Mouse (Mus musculus) kidney, adult 11 months (tissue): ENCODE measurements around the gene Lrg1.
A peak's percentile ranks its signal among the peaks of the same experiment; 100 is the strongest.

Experiments used
- DNase-seq: peaks from one replicate; pipeline ENCODE4 v3.0.0; 2022

Lrg1 gene

DNA sequence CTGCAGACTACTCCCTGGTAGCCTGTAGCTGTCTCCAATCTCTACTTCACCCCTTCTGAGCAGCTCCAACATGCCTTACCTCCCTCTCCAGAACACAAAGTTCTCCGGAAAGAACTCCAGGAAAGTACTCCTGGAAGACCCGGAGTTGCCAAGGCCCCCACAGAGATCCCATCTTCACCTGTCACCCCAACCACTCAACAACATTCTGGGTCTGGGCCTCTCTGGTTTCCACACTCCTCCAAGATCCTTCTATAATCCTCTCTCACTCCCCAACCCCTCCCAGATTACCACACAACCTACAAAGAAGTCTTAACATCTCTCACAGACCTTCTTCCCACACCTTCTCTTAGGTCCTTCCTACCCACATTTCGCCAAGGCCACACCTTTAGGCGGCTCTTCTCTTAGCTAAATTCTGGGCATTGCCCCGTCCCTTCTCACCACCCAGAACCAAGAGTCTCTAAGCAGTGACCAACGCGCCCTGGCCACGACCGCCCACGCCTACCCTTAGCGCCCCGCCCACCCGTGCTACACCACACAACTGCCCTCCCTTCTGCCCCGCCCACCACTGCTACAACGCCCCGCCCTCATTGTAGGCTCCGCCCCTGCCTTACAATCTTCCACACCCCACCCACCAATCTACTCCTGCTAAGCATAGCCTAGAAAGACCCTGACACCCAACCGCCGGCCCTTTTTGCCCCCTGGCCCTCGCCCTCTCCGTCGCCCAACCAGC is 47.5 kb downstream of the Lrg1 start:
- peak; percentile 83 for DNase-seq

DNA sequence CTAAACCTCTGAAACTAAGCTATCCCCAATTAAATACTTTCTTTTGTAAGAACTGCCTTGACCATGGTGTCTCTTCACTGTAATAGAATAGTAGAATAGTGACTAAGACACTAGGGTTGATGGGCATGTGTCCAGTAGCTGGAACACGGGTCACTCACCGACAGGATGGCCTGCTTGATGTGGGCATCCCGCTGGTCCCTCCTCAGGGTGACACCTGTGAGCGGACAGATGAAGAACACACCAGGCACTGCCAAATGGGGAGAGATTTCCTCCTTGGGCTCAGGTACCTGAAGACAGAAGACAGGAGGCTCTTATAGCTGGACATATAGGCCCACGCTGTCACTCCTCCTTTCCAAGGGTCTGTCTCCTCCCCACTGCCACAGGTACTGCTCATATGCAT is 49.6 kb downstream of the Lrg1 start:
- no peak for DNase-seq

DNA sequence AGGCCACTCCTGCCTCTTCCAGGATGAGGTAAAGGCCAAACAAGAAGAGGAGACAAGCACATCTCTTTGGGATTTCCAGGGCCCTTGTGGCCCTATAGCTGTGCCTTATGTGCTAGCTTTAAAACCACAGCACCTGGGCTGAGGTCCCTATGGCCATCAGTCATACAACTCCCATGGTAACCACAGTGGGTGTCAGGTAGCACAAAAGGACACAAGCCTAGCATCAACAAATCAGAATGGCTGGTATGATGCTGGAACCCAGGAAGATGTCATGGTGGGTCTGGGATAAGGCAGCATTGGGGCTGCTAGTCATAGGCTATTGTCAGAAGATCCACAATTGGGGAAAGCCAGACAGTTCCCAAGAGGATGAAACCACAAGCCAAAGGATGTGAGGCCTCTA is 50.7 kb downstream of the Lrg1 start:
- DNase-seq: no peak
